8 mouse cellular contexts compared by ENCODE assay signal in genomic region chr9:62972073-62972745, GRCm38 (mm10). TPM values are rescaled to one million over a fixed set of nuclear protein-coding genes. Genes with fewer than 3 reads are reported as not detected.
DNase-seq lines count a peak whose midpoint lies in the region; ATAC-seq lines count a peak whose summit lies in the region.
"Had no signal": no experiment of that assay in that cellular context is flagged by ENCODE, and none has a peak within 500 bp of the region (broad histone marks: within the 10 kb centered on the region; RNA-seq: fewer than 3 reads in every experiment).

No protein-coding gene starts in this region.

- no peak overlapping the region for H3K4me3 ChIP-seq in heart, embryonic 12.5 days
- no peak overlapping the region for H3K4me3 ChIP-seq in liver, embryonic 11.5 days (ENCODE audit: low read depth, low read length)
- H3K4me3 ChIP-seq in forebrain, embryonic 12.5 days (replicated peaks) = no peak overlapping the region
- H3K4me3 ChIP-seq: embryonic facial prominence, embryonic 13.5 days had no signal

- H3K9ac ChIP-seq in heart, embryonic 12.5 days = no peak overlapping the region
- H3K9ac ChIP-seq in liver, embryonic 11.5 days (ENCODE audit: low read depth, low read length) = no peak overlapping the region
- no peak overlapping the region for H3K9ac ChIP-seq in forebrain, embryonic 12.5 days
- H3K9ac ChIP-seq: embryonic facial prominence, embryonic 13.5 days had no signal

- H3K27me3 ChIP-seq in heart, embryonic 12.5 days (replicated peaks) = no peaks in the 10 kb centered on the region
- no peaks in the 10 kb centered on the region for H3K27me3 ChIP-seq in liver, embryonic 11.5 days (replicated peaks; ENCODE audit: control insufficient read depth, insufficient read depth, low read length)
- H3K27me3 ChIP-seq in forebrain, embryonic 12.5 days = no peaks in the 10 kb centered on the region
- H3K27me3 ChIP-seq: embryonic facial prominence, embryonic 13.5 days had no signal

- peaks cover 31% of the 10 kb centered on the region for H3K4me1 ChIP-seq in heart, embryonic 12.5 days (replicated peaks)
- peaks cover 14% of the 10 kb centered on the region for H3K4me1 ChIP-seq in liver, embryonic 11.5 days (replicated peaks; ENCODE audit: control insufficient read depth, insufficient read depth, low read length)
- H3K4me1 ChIP-seq in forebrain, embryonic 12.5 days = peaks cover 16% of the 10 kb centered on the region

- DNase-seq in ovary, adult 18-20 months (ENCODE audit: low spot score) = peak; percentile 4
- no peak for DNase-seq in ovary, postnatal 10 days (ENCODE audit: low spot score)
- peak; percentile 17 for DNase-seq in adrenal gland, postnatal 25 days
- no peak for DNase-seq in liver, embryonic 11.5 days (ENCODE audit: low spot score)
- peak; percentile 26 for DNase-seq in retina, postnatal 1 day

- H3K27ac ChIP-seq in heart, embryonic 12.5 days (ENCODE audit: poor library complexity, severe bottlenecking) = 0 out of 2 replicates have a peak overlapping the region, but pooled peaks have one; percentile 66
- no peak overlapping the region for H3K27ac ChIP-seq in liver, embryonic 11.5 days (ENCODE audit: low read depth, low read length)
- H3K27ac ChIP-seq in forebrain, embryonic 12.5 days = no peak overlapping the region
- H3K27ac ChIP-seq: embryonic facial prominence, embryonic 13.5 days had no signal

- H3K9me3 ChIP-seq in heart, embryonic 12.5 days (replicated peaks) = no peaks in the 10 kb centered on the region
- H3K9me3 ChIP-seq in liver, embryonic 11.5 days (ENCODE audit: control insufficient read depth, low read length) = no peaks in the 10 kb centered on the region
- H3K9me3 ChIP-seq in forebrain, embryonic 12.5 days = no peaks in the 10 kb centered on the region
- H3K9me3 ChIP-seq: embryonic facial prominence, embryonic 13.5 days had no signal

- H3K36me3 ChIP-seq in heart, embryonic 12.5 days = 0 out of 2 replicates have a peak, but pooled peaks cover 4% of the 10 kb centered on the region
- H3K36me3 ChIP-seq in liver, embryonic 11.5 days (ENCODE audit: control insufficient read depth, insufficient read depth, low read length) = no peaks in the 10 kb centered on the region
- no peaks in the 10 kb centered on the region for H3K36me3 ChIP-seq in forebrain, embryonic 12.5 days (replicated peaks)

- no peak overlapping the region for H3K4me2 ChIP-seq in heart, embryonic 12.5 days
- no peak overlapping the region for H3K4me2 ChIP-seq in liver, embryonic 11.5 days
- H3K4me2 ChIP-seq in forebrain, embryonic 12.5 days = no peak overlapping the region
- H3K4me2 ChIP-seq: embryonic facial prominence, embryonic 13.5 days had no signal

- peak; percentile 68 for ATAC-seq in heart, embryonic 12.5 days (ENCODE audit: insufficient number of reproducible peaks, low FRiP score)
- ATAC-seq in liver, embryonic 11.5 days (replicated peaks; ENCODE audit: low FRiP score) = peak; percentile 77
- no peak for ATAC-seq in forebrain, embryonic 12.5 days (ENCODE audit: low FRiP score)

- 45% methylated on average over 10 of the region's 10 CpGs for WGBS in heart, embryonic 12.5 days
- WGBS in liver, embryonic 11.5 days = 49% methylated on average over 10 of the region's 10 CpGs
- 50% methylated on average over 10 of the region's 10 CpGs for WGBS in forebrain, embryonic 12.5 days

RNA-seq across cellular contexts. Expression of gene Pias1, which starts 15.5 kb away (rescaled TPM):
- 34.3 and 42.2 TPM in 2 replicates for total RNA-seq in adrenal gland, postnatal 25 days (2021)
- 42.9 TPM in 2 replicates for polyA plus RNA-seq in heart, embryonic 12.5 days (2016; fragmentation: Nextera tagmentation; extraction: Ambion mirVana)
- polyA plus RNA-seq in liver, embryonic 11.5 days (2014; fragmentation: Nextera tagmentation; extraction: Ambion mirVana) = 41.5 and 44.7 TPM in 2 replicates
- polyA plus RNA-seq in forebrain, embryonic 12.5 days (2016; fragmentation: Nextera tagmentation; extraction: Ambion mirVana) = 63.2 and 67.9 TPM in 2 replicates

Comparison
In these comparisons a context has a peak if more than half of its experiments do, and no peak if none do; other contexts are left out.
1. DNase-seq: peak in ovary, adult 18-20 months (single experiment), adrenal gland, postnatal 25 days (single experiment) and retina, postnatal 1 day (single experiment); none in ovary, postnatal 10 days (single experiment) and liver, embryonic 11.5 days (single experiment).